Mouse (Mus musculus): ENCODE results near the gene Dnaic2. TPM values are rescaled to one million over a fixed set of nuclear protein-coding genes. Genes with fewer than 3 reads are reported as not detected.

Gene Dnaic2
- polyA plus RNA-seq, 1 experiment from 2014 or later: 1.6 TPM

DNA sequence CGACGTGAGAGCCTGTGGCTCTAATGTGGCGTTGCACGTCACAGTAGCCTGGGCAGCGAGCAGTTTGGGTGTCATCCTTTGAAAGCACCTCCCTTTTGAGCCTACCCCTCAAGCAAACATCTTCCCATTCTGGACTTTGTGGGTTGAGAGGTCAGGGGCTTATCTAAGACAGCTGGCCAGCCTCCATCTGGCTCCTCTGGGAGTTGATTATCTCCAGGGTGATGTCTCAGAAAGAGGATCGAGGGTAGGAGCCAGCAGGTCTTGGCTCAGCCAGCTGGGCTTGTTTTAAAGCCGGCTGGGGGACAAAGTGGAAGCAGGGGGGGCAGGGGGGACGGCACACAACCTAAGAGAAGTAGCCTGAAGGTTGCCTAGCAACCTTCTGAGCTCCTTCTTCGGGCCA, 52.9 kb downstream of the Dnaic2 start:
- no peak overlapping the region for H3K27ac ChIP-seq (replicated peaks; ENCODE audit: low read depth, low read length)
- ATAC-seq (replicated peaks; ENCODE audit: insufficient number of reproducible peaks, low FRiP score, low TSS enrichment, low read depth) (no peak), DNase-seq (ENCODE audit: low spot score) (no peak)

DNA sequence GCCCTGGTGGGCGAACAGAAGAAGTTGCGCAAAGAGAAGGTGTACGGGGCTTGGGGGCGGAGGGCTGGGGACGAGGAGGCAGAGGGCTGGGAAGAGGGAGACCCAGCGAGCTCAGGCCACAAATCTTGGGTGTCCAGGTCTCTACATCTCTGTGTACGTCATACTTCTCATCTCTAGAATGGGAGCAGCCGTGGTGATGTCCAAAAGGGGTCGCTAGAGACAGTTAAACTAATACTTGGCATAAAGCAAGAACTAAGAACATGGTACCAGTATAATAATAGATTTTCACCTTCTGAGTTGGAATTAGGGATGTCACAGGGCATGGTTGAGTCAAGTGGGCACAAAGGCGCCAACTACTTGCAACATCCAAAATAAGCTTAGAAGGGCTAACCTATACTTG, 58.7 kb downstream of the Dnaic2 start:
- Histone ChIP-seq H3K9ac (replicated peaks; ENCODE audit: low read length) (0 out of 2 replicates have a peak overlapping the region, but pooled peaks have one; percentile 25), H3K4me3 (ENCODE audit: low read depth, low read length) (peak overlapping the region; percentile 21), H3K9me3 (replicated peaks; ENCODE audit: control insufficient read depth, low read length) (no peaks in the 10 kb centered on the region), H3K27me3 (ENCODE audit: control insufficient read depth, insufficient read depth, low read length) (peaks cover 52% of the 10 kb centered on the region), H3K4me2 (ENCODE audit: low read depth, low read length) (peak overlapping the region; percentile 55), H3K27ac (replicated peaks; ENCODE audit: low read depth, low read length) (no peak overlapping the region), H3K4me1 (ENCODE audit: control insufficient read depth, insufficient read depth, low read length) (peaks cover 2% of the 10 kb centered on the region; the same call in 1 of the 2 replicates), H3K36me3 (replicated peaks; ENCODE audit: control insufficient read depth, insufficient read depth, low read depth, low read length) (no peaks in the 10 kb centered on the region)
- no peak for ATAC-seq (replicated peaks; ENCODE audit: insufficient number of reproducible peaks, low FRiP score, low TSS enrichment, low read depth)
- DNase-seq (ENCODE audit: low spot score): no peak
- WGBS: 51% methylated on average over 10 of the region's 10 CpGs

More for the DNA sequence above, 52.9 kb downstream of the Dnaic2 start:
- WGBS: 54% methylated on average over 9 of the region's 9 CpGs
- Histone ChIP-seq H3K4me3 (ENCODE audit: low read depth, low read length) (no peak overlapping the region), H3K4me2 (ENCODE audit: low read depth, low read length) (no peak overlapping the region), H3K4me1 (ENCODE audit: control insufficient read depth, insufficient read depth, low read length) (peaks cover 2% of the 10 kb centered on the region; the same call in 1 of the 2 replicates), H3K36me3 (replicated peaks; ENCODE audit: control insufficient read depth, insufficient read depth, low read depth, low read length) (no peaks in the 10 kb centered on the region), H3K27me3 (ENCODE audit: control insufficient read depth, insufficient read depth, low read length) (peaks cover under 1% of the 10 kb centered on the region), H3K9me3 (replicated peaks; ENCODE audit: control insufficient read depth, low read length) (no peaks in the 10 kb centered on the region), H3K9ac (replicated peaks; ENCODE audit: low read length) (no peak overlapping the region)

DNA sequence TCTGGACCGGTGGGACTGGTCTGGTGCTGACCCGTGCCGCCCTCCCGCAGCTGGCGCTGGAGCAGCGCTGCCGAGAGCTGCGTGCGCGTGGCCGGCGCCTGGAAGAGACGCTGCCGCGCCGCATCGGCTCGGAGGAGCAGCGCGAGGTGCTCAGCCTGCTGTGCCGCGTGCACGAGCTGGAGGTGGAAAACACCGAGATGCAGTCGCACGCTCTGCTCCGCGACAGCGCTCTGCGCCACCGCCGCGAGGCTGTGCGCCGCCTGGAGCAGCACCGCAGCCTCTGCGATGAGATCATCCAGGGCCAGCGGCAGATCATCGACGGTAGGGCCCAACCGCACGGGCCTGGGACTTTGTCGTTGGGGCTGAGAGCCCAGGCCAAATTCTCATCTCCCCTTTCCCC, 59.1 kb downstream of the Dnaic2 start:
- peak overlapping the region; percentile 21 for H3K4me3 ChIP-seq (ENCODE audit: low read depth, low read length)
- peak overlapping the region; percentile 55 for H3K4me2 ChIP-seq (ENCODE audit: low read depth, low read length)
- peaks cover 4% of the 10 kb centered on the region for H3K4me1 ChIP-seq (ENCODE audit: control insufficient read depth, insufficient read depth, low read length)
- 2% methylated on average over 43 of the region's 43 CpGs for WGBS
- peaks cover 56% of the 10 kb centered on the region for H3K27me3 ChIP-seq (ENCODE audit: control insufficient read depth, insufficient read depth, low read length)
- H3K9me3 ChIP-seq (replicated peaks; ENCODE audit: control insufficient read depth, low read length): no peaks in the 10 kb centered on the region
- H3K36me3 ChIP-seq (replicated peaks; ENCODE audit: control insufficient read depth, insufficient read depth, low read depth, low read length): no peaks in the 10 kb centered on the region
- peak; percentile 71 for DNase-seq (ENCODE audit: low spot score)
- peak overlapping the region; percentile 25; the same call in 1 of the 2 replicates for H3K9ac ChIP-seq (replicated peaks; ENCODE audit: low read length)
- ATAC-seq (replicated peaks; ENCODE audit: insufficient number of reproducible peaks, low FRiP score, low TSS enrichment, low read depth): peak; percentile 10; the same call in 1 of the 2 replicates
- no peak overlapping the region for H3K27ac ChIP-seq (replicated peaks; ENCODE audit: low read depth, low read length)

DNA sequence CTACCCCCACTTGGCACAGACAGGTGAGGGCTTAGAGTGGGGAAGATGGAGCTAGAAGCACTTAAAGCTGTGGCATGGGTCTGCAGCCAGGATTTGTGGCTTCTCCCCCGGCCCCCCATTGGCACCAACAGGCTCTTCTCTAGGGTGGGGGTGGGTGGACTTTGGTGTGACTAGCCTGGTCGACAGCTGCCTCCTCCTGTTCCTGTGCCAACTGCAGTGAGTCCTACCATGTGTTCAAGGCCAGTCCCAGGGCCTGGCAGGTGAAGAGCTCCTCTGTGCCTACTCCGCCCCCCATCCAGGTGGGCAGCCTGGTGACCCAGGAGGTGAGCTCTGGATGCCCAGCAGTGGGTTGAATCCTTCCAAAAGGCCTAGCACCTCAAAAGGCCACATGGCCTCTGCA, 60.4 kb downstream of the Dnaic2 start:
- no peak for DNase-seq (ENCODE audit: low spot score)
- 73% methylated on average over 3 of the region's 3 CpGs for whole genome bisulfite sequencing
- no peaks in the 10 kb centered on the region for H3K36me3 ChIP-seq (replicated peaks; ENCODE audit: control insufficient read depth, insufficient read depth, low read depth, low read length)
- peaks cover 69% of the 10 kb centered on the region for H3K27me3 ChIP-seq (ENCODE audit: control insufficient read depth, insufficient read depth, low read length)
- no peak overlapping the region for H3K4me2 ChIP-seq (ENCODE audit: low read depth, low read length)
- no peak overlapping the region for H3K27ac ChIP-seq (replicated peaks; ENCODE audit: low read depth, low read length)
- H3K9me3 ChIP-seq (replicated peaks; ENCODE audit: control insufficient read depth, low read length): no peaks in the 10 kb centered on the region
- H3K9ac ChIP-seq (replicated peaks; ENCODE audit: low read length): no peak overlapping the region
- no peak for ATAC-seq (replicated peaks; ENCODE audit: insufficient number of reproducible peaks, low FRiP score, low TSS enrichment, low read depth)
- peaks cover 12% of the 10 kb centered on the region for H3K4me1 ChIP-seq (ENCODE audit: control insufficient read depth, insufficient read depth, low read length)
- H3K4me3 ChIP-seq (ENCODE audit: low read depth, low read length): no peak overlapping the region

DNA sequence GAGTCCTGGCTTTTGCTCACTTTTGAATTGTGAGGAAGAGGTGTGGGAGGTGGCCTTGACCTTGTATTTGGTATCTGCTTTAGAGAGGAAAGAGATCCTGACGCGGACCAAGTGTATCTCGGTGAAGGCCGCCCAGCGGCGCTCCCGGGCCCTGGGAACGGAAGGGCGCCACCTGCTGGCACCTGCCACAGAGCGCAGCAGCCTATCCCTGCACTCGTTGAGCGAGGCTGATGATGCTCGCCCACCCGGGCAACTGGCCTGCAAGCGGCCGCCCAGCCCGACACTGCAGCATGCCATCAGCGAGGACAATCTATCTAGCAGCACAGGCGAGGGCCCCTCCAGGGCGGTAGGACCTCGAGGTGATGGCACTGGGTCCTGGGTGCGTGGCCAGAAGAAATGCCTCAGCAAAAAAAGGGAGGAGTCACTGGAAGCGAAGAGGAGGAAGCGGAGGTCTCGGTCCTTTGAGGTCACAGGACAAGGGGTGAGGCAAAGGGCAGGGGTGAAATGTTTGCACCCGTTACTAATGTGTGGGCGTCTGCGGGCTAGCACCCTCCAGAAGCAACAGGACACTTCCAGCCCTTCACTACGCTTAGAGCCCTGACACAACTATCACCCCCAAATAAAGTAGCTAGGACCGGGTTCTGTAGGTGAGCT, 62.0 kb downstream of the Dnaic2 start:
- H3K4me3 ChIP-seq (ENCODE audit: low read depth, low read length): 0 out of 2 replicates have a peak overlapping the region, but pooled peaks have one; percentile 12
- WGBS: 9% methylated on average over 30 of the region's 30 CpGs
- no peak overlapping the region for H3K9ac ChIP-seq (replicated peaks; ENCODE audit: low read length)
- no peaks in the 10 kb centered on the region for H3K36me3 ChIP-seq (replicated peaks; ENCODE audit: control insufficient read depth, insufficient read depth, low read depth, low read length)
- H3K27me3 ChIP-seq (ENCODE audit: control insufficient read depth, insufficient read depth, low read length): peaks cover 83% of the 10 kb centered on the region
- H3K4me2 ChIP-seq (ENCODE audit: low read depth, low read length): no peak overlapping the region; the same call in 1 of the 2 replicates
- H3K9me3 ChIP-seq (replicated peaks; ENCODE audit: control insufficient read depth, low read length): no peaks in the 10 kb centered on the region
- H3K27ac ChIP-seq (replicated peaks; ENCODE audit: low read depth, low read length): no peak overlapping the region
- no peak for ATAC-seq (replicated peaks; ENCODE audit: insufficient number of reproducible peaks, low FRiP score, low TSS enrichment, low read depth)
- H3K4me1 ChIP-seq (ENCODE audit: control insufficient read depth, insufficient read depth, low read length): peaks cover 12% of the 10 kb centered on the region
- DNase-seq (ENCODE audit: low spot score): peak; percentile 91

DNA sequence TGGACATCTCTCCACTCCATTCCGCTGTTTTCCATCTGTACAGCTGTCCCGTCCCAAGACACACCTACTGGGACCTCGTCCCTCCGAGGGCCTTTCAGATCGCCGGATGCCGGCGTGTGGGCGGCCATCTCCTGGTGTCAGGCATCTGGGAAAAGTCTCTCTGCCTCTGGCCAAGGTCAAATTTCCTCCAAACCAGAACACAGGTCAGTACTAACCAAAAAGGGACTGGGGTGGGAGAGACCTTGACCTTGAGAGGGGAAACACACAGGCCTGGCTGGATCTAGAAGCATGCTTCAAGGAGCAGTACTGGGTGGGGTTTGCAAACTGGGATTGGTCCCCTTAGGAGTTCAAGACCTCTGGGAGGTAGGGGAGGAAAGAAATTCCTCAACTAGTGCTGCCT, 62.5 kb downstream of the Dnaic2 start:
- no peak for DNase-seq (ENCODE audit: low spot score)
- no peaks in the 10 kb centered on the region for H3K36me3 ChIP-seq (replicated peaks; ENCODE audit: control insufficient read depth, insufficient read depth, low read depth, low read length)
- no peaks in the 10 kb centered on the region for H3K9me3 ChIP-seq (replicated peaks; ENCODE audit: control insufficient read depth, low read length)
- no peak for ATAC-seq (replicated peaks; ENCODE audit: insufficient number of reproducible peaks, low FRiP score, low TSS enrichment, low read depth)
- H3K9ac ChIP-seq (replicated peaks; ENCODE audit: low read length): no peak overlapping the region
- H3K4me2 ChIP-seq (ENCODE audit: low read depth, low read length): no peak overlapping the region
- H3K27ac ChIP-seq (replicated peaks; ENCODE audit: low read depth, low read length): no peak overlapping the region
- 61% methylated on average over 9 of the region's 9 CpGs for WGBS
- H3K4me1 ChIP-seq (ENCODE audit: control insufficient read depth, insufficient read depth, low read length): peaks cover 12% of the 10 kb centered on the region
- H3K4me3 ChIP-seq (ENCODE audit: low read depth, low read length): no peak overlapping the region
- H3K27me3 ChIP-seq (ENCODE audit: control insufficient read depth, insufficient read depth, low read length): peaks cover 84% of the 10 kb centered on the region

DNA sequence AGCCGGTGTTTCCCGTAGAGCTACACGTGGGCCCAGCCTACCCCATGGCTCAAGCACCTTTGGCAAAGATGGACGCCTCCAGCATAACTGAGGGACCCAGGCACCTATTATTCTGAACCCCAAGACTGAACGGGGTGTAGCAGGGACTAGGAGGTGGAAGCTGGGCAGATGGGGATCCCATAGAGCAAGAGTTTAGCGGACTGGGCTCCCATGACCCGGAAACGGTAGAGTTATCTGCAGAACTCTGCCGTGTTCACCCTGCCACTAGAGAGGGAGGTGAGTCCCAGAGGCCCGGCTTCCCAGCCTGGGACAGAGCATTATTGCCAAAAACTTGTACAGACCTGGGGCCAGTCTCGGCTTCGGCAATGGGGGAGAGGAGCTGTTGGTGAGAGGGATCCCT, 63.0 kb downstream of the Dnaic2 start:
- 68% methylated on average over 12 of the region's 12 CpGs for WGBS
- no peaks in the 10 kb centered on the region for H3K9me3 ChIP-seq (replicated peaks; ENCODE audit: control insufficient read depth, low read length)
- no peak overlapping the region for H3K4me3 ChIP-seq (ENCODE audit: low read depth, low read length)
- no peak overlapping the region for H3K9ac ChIP-seq (replicated peaks; ENCODE audit: low read length)
- ATAC-seq (replicated peaks; ENCODE audit: insufficient number of reproducible peaks, low FRiP score, low TSS enrichment, low read depth) (no peak), DNase-seq (ENCODE audit: low spot score) (no peak)
- peaks cover 82% of the 10 kb centered on the region for H3K27me3 ChIP-seq (ENCODE audit: control insufficient read depth, insufficient read depth, low read length)
- no peak overlapping the region for H3K4me2 ChIP-seq (ENCODE audit: low read depth, low read length)
- H3K27ac ChIP-seq (replicated peaks; ENCODE audit: low read depth, low read length): no peak overlapping the region
- H3K36me3 ChIP-seq (replicated peaks; ENCODE audit: control insufficient read depth, insufficient read depth, low read depth, low read length): no peaks in the 10 kb centered on the region
- peaks cover 12% of the 10 kb centered on the region for H3K4me1 ChIP-seq (ENCODE audit: control insufficient read depth, insufficient read depth, low read length)

DNA sequence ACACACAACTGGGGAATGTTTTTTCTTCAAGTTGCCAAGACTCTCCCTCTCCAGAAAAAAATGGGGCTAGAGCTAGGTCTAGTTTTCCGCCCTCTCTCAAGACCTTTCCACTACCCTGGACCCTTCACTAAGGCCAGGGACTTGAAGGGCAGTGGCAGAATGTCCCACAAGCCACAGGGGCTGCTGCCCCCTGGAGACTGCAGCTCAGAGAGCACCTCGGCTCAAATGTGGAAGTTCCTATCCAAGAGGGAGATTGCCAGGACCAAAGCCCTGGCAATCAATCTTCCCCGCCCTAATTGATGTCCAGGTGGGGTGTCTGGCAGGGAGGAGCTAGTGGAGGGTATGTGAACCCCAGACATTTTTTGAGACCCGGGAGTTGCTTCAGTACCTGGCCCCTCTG, 63.6 kb downstream of the Dnaic2 start:
- peak; percentile 9 for DNase-seq (ENCODE audit: low spot score)
- Histone ChIP-seq H3K4me1 (ENCODE audit: control insufficient read depth, insufficient read depth, low read length) (peaks cover 14% of the 10 kb centered on the region), H3K36me3 (replicated peaks; ENCODE audit: control insufficient read depth, insufficient read depth, low read depth, low read length) (no peaks in the 10 kb centered on the region), H3K9ac (replicated peaks; ENCODE audit: low read length) (no peak overlapping the region), H3K4me2 (ENCODE audit: low read depth, low read length) (no peak overlapping the region), H3K27ac (replicated peaks; ENCODE audit: low read depth, low read length) (no peak overlapping the region), H3K9me3 (replicated peaks; ENCODE audit: control insufficient read depth, low read length) (no peaks in the 10 kb centered on the region), H3K4me3 (ENCODE audit: low read depth, low read length) (no peak overlapping the region), H3K27me3 (ENCODE audit: control insufficient read depth, insufficient read depth, low read length) (peaks cover 75% of the 10 kb centered on the region)
- 23% methylated on average over 4 of the region's 4 CpGs for WGBS
- ATAC-seq (replicated peaks; ENCODE audit: insufficient number of reproducible peaks, low FRiP score, low TSS enrichment, low read depth): no peak

Measured in embryonic facial prominence, embryonic 11.5 days (tissue).